Mouse (Mus musculus): ENCODE data around the gene Sema3e. TPM values are rescaled to one million over a fixed set of nuclear protein-coding genes. Genes with fewer than 3 reads are reported as not detected.
A peak's percentile ranks its signal among the peaks of the same experiment; 100 is the strongest.

The Sema3e gene
- total RNA-seq, 1 experiment, result 24.6 TPM

DNA sequence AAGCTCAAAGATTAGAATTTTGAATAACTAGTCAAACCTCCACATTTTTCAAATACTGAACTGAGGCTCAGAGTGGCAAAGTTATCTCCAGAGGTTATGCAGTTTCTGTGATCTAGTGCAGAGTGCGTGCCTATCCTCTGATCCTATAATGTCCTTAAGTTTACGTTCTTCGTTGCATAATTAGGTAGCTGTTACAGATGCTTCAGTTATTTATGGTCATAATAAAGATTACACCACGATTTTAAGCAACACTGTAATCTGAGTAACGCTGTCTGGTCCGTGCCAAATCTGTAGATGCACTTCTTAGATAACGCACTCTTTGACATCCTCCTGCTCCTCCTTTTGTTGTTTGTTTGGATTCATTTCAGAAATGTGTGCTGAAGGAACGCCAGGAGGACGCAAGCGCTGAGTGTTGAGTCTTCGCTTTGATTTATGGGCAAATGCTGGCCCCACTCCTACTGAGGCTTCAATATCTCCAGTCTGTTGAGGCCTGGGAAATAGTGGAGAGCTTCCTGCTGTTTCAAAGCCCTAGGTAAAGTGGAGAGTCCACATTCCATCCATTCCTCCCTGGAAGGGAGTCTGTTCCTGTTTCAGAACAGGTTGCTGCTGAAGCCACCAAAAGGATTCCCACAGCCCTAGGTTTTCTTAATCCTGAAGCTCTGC lies 32.2 kb upstream of the Sema3e start:
- TF ChIP-seq ZNF384 (IDR thresholded peaks at IDR 0.05; ENCODE audit: low read depth, low read length), result peak; percentile 78
- no peak for TF ChIP-seq ZC3H11A (IDR thresholded peaks at IDR 0.05; ENCODE audit: borderline replicate concordance, low read depth, low read length)
- no peak for TF ChIP-seq CHD2 (IDR thresholded peaks at IDR 0.05; ENCODE audit: low read depth, low read length)
- no peak for DNase-seq (ENCODE audit: low read depth, low spot score)

DNA sequence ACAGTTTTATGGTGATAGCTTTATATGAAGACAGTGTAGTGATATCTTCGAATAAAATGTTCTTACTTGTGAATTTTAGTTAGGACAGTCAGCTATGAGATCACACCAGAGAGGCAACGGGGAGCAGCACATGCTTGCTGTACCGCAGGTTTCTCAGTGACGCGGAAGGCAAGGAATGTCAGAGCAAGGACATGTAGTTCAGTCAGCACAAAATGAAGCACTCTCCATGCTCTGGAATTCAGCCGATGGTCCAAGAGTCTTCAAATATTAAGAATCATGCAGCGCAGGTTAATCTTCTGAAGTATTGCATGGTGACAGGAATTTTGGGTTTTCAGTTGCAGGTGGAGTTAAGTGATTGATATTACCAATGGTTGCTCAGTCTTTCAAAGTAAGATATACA lies 3.3 kb downstream of the Sema3e start:
- TF ChIP-seq CHD2 (IDR thresholded peaks at IDR 0.05; ENCODE audit: low read depth, low read length) (no peak), HCFC1 (IDR thresholded peaks at IDR 0.05; ENCODE audit: borderline replicate concordance, insufficient read depth, low read length) (no peak), MAFK (IDR thresholded peaks at IDR 0.05; ENCODE audit: insufficient read depth, low read depth, low read length) (no peak), ZC3H11A (IDR thresholded peaks at IDR 0.05; ENCODE audit: borderline replicate concordance, low read depth, low read length) (no peak), ZNF384 (IDR thresholded peaks at IDR 0.05; ENCODE audit: low read depth, low read length) (no peak)
- in situ Hi-C loops (cut with MboI; ENCODE audit: low sequenced_read_pairs in 2 of 2, unreplicated experiment in 2 of 2), result no loop called here
- Histone ChIP-seq H3K27ac (ENCODE audit: insufficient read depth, low read depth, low read length, poor library complexity, severe bottlenecking) (no peak overlapping the region), H3K36me3 (ENCODE audit: control insufficient read depth, insufficient read depth, low read length, poor library complexity, severe bottlenecking) (no peaks in the 10 kb centered on the region), H3K4me1 (ENCODE audit: control insufficient read depth in 2 of 2, insufficient read depth in 2 of 2, low read length in 2 of 2, poor library complexity in 1 of 2) (peaks cover 2 to 6% of the 10 kb centered on the region in 2 experiments; a peak in 1 of 4 replicates), H3K4me3 (ENCODE audit: insufficient read depth in 1 of 2, low read depth in 1 of 2, low read length in 2 of 2, poor library complexity in 1 of 2, severe bottlenecking in 1 of 2) (no peak overlapping the region), H3K9ac (ENCODE audit: insufficient read depth, low read depth, low read length, poor library complexity, severe bottlenecking) (no peak overlapping the region), H3K9me3 (ENCODE audit: control insufficient read depth, insufficient read depth, low read depth, low read length) (no peaks in the 10 kb centered on the region)
- DNase-seq (ENCODE audit: low read depth, low spot score), result no peak

More for the DNA sequence above, 32.2 kb upstream of the Sema3e start:
- Histone ChIP-seq H3K9me3 (ENCODE audit: control insufficient read depth, insufficient read depth, low read depth, low read length) (no peaks in the 10 kb centered on the region), H3K9ac (ENCODE audit: insufficient read depth, low read depth, low read length, poor library complexity, severe bottlenecking) (0 out of 2 replicates have a peak overlapping the region, but pooled peaks have one; percentile 5), H3K27ac (ENCODE audit: insufficient read depth, low read depth, low read length, poor library complexity, severe bottlenecking) (no peak overlapping the region), H3K4me3 (ENCODE audit: insufficient read depth in 1 of 2, low read depth in 1 of 2, low read length in 2 of 2, poor library complexity in 1 of 2, severe bottlenecking in 1 of 2) (no peak overlapping the region), H3K4me1 (ENCODE audit: control insufficient read depth in 2 of 2, insufficient read depth in 2 of 2, low read length in 2 of 2, poor library complexity in 1 of 2) (peaks cover 3 to 4% of the 10 kb centered on the region in 2 experiments; a peak in 3 of 4 replicates), H3K36me3 (ENCODE audit: control insufficient read depth, insufficient read depth, low read length, poor library complexity, severe bottlenecking) (no peaks in the 10 kb centered on the region)
- in situ Hi-C loops (cut with MboI; ENCODE audit: low sequenced_read_pairs in 2 of 2, unreplicated experiment in 2 of 2), result no loop called here

DNA sequence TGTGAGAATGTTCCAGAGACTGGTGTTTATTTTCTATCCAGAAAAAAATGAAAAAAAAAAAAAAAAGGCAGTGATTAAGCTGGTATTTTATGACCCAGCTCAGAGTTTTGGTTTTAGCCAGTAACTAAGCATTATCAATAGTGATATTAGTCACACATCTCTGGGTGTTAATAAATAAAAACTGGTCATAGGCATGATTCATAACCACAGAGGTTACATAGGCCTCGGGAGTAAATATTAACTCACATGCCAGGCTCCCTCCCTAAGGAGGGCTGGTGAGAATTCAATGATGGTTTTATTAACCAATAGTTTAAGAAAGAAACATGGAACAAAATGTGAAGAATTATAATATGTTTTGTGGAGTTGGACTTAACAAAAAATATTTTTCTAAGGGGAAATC lies 5.7 kb downstream of the Sema3e start:
- Histone ChIP-seq H3K27ac (ENCODE audit: insufficient read depth, low read depth, low read length, poor library complexity, severe bottlenecking) (no peak overlapping the region), H3K4me3 (ENCODE audit: insufficient read depth in 1 of 2, low read depth in 1 of 2, low read length in 2 of 2, poor library complexity in 1 of 2, severe bottlenecking in 1 of 2) (no peak overlapping the region), H3K9me3 (ENCODE audit: control insufficient read depth, insufficient read depth, low read depth, low read length) (no peaks in the 10 kb centered on the region), H3K36me3 (ENCODE audit: control insufficient read depth, insufficient read depth, low read length, poor library complexity, severe bottlenecking) (no peaks in the 10 kb centered on the region), H3K9ac (ENCODE audit: insufficient read depth, low read depth, low read length, poor library complexity, severe bottlenecking) (no peak overlapping the region), H3K4me1 (ENCODE audit: control insufficient read depth in 2 of 2, insufficient read depth in 2 of 2, low read length in 2 of 2, poor library complexity in 1 of 2) (peaks cover 2 to 6% of the 10 kb centered on the region in 2 experiments; a peak in 1 of 4 replicates)
- DNase-seq (ENCODE audit: low read depth, low spot score), result no peak
- no peak for TF ChIP-seq ZNF384 (IDR thresholded peaks at IDR 0.05; ENCODE audit: low read depth, low read length)
- TF ChIP-seq HCFC1 (IDR thresholded peaks at IDR 0.05; ENCODE audit: borderline replicate concordance, insufficient read depth, low read length), result no peak
- TF ChIP-seq MAFK (IDR thresholded peaks at IDR 0.05; ENCODE audit: insufficient read depth, low read depth, low read length), result no peak
- no peak for TF ChIP-seq CHD2 (IDR thresholded peaks at IDR 0.05; ENCODE audit: low read depth, low read length)
- TF ChIP-seq ZC3H11A (IDR thresholded peaks at IDR 0.05; ENCODE audit: borderline replicate concordance, low read depth, low read length), result no peak
- in situ Hi-C loops (cut with MboI; ENCODE audit: low sequenced_read_pairs in 2 of 2, unreplicated experiment in 2 of 2), result no loop called here

- Histone ChIP-seq H3K4me3 (ENCODE audit: insufficient read depth in 1 of 2, low read depth in 1 of 2, low read length in 2 of 2, poor library complexity in 1 of 2, severe bottlenecking in 1 of 2) (no peak overlapping the region), H3K4me1 (ENCODE audit: control insufficient read depth in 2 of 2, insufficient read depth in 2 of 2, low read length in 2 of 2, poor library complexity in 1 of 2) (peaks cover 2 to 4% of the 10 kb centered on the region in 2 experiments; a peak in 1 of 4 replicates), H3K27ac (ENCODE audit: insufficient read depth, low read depth, low read length, poor library complexity, severe bottlenecking) (peak overlapping the region; percentile 77; the same call in 1 of the 2 replicates), H3K9ac (ENCODE audit: insufficient read depth, low read depth, low read length, poor library complexity, severe bottlenecking) (no peak overlapping the region), H3K36me3 (ENCODE audit: control insufficient read depth, insufficient read depth, low read length, poor library complexity, severe bottlenecking) (no peaks in the 10 kb centered on the region), H3K9me3 (ENCODE audit: control insufficient read depth, insufficient read depth, low read depth, low read length) (no peaks in the 10 kb centered on the region)
- DNase-seq (ENCODE audit: low read depth, low spot score), result peak; percentile 47
- TF ChIP-seq MAFK (IDR thresholded peaks at IDR 0.05; ENCODE audit: insufficient read depth, low read depth, low read length) (no peak), ZC3H11A (IDR thresholded peaks at IDR 0.05; ENCODE audit: borderline replicate concordance, low read depth, low read length) (no peak), CHD2 (IDR thresholded peaks at IDR 0.05; ENCODE audit: low read depth, low read length) (no peak), ZNF384 (IDR thresholded peaks at IDR 0.05; ENCODE audit: low read depth, low read length) (no peak), HCFC1 (IDR thresholded peaks at IDR 0.05; ENCODE audit: borderline replicate concordance, insufficient read depth, low read length) (no peak)
- in situ Hi-C loops (cut with MboI; ENCODE audit: low sequenced_read_pairs in 2 of 2, unreplicated experiment in 2 of 2), result no loop called here
These were observed 7.0 kb downstream of the Sema3e start for GRCm38 (mm10) chr5:14032056-14032455.
